Mouse (Mus musculus): ENCODE measurements around the gene Sla2.
A peak's percentile ranks its signal among the peaks of the same experiment; 100 is the strongest.
"Not testable (repeated sequence)": the region's sequence is repeated elsewhere in the genome, so short reads cannot be mapped to it uniquely, and the experiment has no call there.

The Sla2 gene

GRCm38 (mm10) chr2:156899184-156899583 is 12.2 kb upstream of the Sla2 start:
- no peak for DNase-seq

GRCm38 (mm10) chr2:156898374-156898773 is 11.4 kb upstream of the Sla2 start:
- no peak for DNase-seq

- DNase-seq = no peak
These were observed 10.0 kb upstream of the Sla2 start for GRCm38 (mm10) chr2:156897034-156897433.

- no peak for DNase-seq
These were observed 9.5 kb upstream of the Sla2 start for GRCm38 (mm10) chr2:156896384-156896914.

DNA sequence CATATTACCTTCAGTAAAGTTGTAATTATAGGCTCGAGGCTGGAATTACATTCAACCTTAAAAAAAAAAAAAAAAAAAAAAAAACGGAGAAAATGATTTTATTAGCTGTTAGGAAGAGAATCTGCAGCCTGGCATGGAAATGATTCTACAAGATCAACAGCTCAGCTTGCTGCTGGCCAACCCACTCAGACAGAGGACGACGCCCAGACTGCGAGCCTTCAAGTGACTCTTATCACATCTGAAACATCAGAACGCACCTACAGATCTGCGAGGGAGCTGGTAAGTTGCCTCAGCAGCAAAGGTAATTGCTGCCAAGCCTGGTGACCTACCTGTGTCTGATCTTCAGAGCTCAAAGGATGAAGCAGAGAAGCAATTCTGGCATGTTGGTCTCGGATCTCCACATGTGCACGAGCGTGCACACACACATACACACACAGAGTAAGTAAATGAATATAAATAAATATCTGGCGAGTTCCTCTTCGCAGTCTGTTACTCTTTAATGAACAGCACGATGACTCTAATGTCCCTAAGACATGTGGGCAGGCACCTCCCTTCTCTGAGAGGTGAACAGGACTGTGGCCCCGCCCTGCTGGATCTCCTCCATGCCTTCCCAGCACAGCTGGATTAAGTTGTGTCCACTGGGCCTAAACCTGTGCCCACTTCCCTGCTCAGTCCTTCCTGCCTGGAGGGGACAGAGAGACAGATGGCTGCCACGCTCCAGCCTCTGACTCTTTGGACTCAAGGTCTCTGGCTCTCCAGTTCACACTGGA is 7.7 kb upstream of the Sla2 start:
- no peak for DNase-seq

- DNase-seq = no peak
These were observed 5.8 kb upstream of the Sla2 start for GRCm38 (mm10) chr2:156892821-156893220.

DNA sequence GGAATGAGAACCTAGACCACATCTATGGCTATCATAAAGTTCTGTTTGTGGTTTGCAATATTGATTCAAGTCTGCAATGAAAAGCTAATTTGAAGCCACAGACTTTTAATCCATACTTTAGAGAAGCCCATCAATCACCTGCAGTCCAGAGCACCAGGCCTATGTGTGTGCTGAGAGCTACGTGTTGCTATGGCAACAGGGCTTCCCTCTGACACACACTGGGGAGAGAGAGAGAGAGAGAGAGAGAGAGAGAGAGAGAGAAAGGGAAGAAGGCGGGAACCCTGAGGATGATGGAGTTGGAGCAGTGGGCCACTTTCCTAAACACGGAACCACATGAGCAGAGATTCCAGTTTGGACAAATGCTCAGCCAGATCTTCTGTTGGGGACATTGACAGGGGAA is 5.2 kb upstream of the Sla2 start:
- DNase-seq = no peak

- DNase-seq = no peak
These were observed 1.5 kb upstream of the Sla2 start for GRCm38 (mm10) chr2:156888490-156888889.

DNA sequence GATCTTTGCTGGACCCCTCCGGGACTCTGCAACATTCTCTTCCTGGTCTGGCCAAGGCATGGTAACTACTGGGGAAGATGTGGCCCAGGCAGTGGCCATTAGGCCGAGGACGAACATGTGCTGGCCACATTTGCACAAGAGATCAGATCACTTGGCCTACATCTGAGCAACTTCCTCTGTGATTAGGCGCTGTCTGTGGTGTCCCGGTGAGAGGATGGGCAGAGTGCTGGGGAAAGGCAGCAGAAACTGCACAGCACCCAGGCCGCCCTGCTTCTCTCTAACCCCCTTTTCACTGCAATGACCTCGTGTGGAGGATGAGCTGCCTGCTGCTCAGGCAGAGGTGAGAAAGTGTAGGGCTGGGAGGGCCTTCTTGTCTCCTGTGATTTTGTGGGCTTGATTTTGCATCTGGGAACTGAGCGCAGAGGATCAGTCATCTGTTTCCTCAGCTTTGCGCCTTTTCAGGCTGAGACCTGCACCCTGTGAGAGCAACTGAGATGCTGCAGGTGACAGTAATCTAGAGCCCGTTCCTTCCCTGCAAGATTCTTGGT is 834 bp downstream of the Sla2 start:
- no peak for DNase-seq

GRCm38 (mm10) chr2:156885666-156886065 is 1.3 kb downstream of the Sla2 start:
- DNase-seq = not testable (repeated sequence)

GRCm38 (mm10) chr2:156884396-156885211 is 2.4 kb downstream of the Sla2 start:
- no peak for DNase-seq

GRCm38 (mm10) chr2:156882431-156883001 is 4.5 kb downstream of the Sla2 start:
- DNase-seq = no peak

GRCm38 (mm10) chr2:156879541-156879940 is 7.5 kb downstream of the Sla2 start:
- DNase-seq = no peak

DNA sequence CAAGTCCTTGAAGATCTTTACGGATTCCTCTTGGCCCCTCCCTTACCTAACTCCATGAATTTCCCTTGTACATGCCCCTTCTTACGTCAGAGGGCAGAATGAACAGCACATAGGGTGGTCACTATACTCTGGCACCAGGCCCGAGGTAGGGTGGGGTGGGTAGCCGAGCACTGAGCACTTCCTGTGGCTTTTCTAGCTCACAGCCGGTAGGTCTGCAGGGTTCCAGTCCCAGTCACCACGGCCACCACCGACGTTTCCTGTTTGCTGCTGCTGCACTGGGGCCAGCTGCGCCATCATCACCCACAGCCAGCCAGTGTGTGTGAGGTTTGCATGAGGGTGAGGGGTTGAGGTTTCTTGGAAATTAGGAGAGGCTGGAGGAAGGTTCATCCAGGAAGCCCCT is 9.3 kb downstream of the Sla2 start:
- no peak for DNase-seq

DNA sequence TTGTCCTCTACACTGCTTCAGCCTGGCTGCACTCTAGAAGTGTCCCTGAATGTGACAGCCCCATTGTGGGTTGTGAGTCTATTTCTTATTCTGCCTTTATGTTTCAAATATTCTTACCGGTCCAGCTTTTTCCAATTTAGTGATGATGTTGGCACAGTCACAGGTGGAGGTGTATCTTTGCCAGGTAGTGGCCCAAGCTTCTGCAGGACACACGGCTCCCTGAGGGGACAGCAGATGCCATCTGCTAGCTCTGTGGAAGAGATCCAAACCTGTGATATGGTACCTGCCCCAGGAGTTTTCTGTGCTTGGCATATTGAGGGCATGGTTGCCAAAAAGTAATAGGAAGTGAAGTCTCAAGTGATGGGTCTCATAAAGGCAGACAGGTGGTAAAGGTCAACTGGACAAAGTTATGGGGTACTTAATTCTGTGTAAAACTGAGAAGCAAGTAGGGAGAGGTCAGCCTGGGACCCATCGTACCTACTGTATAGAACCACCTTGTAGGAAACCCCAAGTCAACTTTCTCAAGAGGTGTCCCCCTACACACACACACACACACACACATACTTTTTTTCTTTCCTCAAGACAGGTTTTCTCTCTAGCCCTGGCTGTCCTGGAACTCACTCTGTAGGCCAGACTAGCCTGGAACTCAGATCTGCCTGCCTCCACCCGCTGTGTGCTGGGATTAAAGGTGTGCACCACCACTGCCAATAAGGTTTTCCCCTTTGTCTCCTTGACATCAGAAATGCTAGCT is 12.1 kb downstream of the Sla2 start:
- DNase-seq = peak; percentile 94

DNA sequence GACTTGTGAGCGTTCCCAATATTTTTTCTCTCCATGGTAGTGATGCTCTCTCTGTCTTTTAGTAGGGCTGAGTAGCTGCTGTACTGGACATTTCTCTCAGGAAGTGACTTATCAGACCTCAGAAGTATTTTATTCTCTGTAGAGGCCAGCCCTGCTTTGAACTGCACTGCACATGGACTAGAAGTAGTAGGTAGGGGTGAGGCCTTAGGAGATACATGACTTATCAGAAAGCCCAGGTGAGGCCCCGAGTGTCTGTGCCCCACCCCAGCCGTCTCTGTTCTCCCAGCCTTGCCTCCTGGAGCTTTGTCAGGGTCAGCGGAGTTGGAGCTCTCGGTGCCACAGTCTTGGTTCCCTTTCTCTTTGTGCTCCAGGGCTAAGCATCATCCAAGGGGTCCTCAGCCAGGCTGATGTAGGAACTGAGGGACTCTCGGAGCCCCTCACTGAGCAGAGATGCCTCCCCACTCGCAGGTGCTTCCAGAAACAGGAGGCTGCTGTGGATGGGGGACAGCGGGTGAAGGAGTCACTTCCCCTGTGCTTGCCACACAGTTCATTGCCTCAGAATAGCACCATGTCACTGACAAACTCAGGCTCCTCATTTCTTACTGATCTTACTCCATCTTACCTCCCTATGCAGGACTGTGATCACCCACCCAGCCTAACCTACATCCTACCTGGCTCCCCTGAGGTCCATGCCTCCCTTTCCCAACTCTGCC is 12.8 kb downstream of the Sla2 start:
- peak; percentile 46 for DNase-seq

- DNase-seq = peak; percentile 72
These were observed 13.4 kb downstream of the Sla2 start for GRCm38 (mm10) chr2:156873629-156874028.

- no peak for DNase-seq
These were observed 16.5 kb downstream of the Sla2 start for GRCm38 (mm10) chr2:156870519-156870918.

- DNase-seq = no peak
These were observed 17.4 kb downstream of the Sla2 start for GRCm38 (mm10) chr2:156869554-156869953.

GRCm38 (mm10) chr2:156868994-156869393 is 18.0 kb downstream of the Sla2 start:
- no peak for DNase-seq

GRCm38 (mm10) chr2:156864481-156864880 is 22.5 kb downstream of the Sla2 start:
- no peak for DNase-seq
